Mouse (Mus musculus) intestine, embryonic 16.5 days (tissue): ENCODE measurements around the gene Eng. TPM values are rescaled to one million over a fixed set of nuclear protein-coding genes. Genes with fewer than 3 reads are reported as not detected.
A peak's percentile ranks its signal among the peaks of the same experiment; 100 is the strongest.

ENCODE experiments used
- ATAC-seq: fragments of 200-750 bp; cut with Nextera tagmentation; 2 replicates; pipeline ENCODE4 v1.8.0; 2017; ENCODE audit warnings: moderate TSS enrichment, moderate library complexity
- H3K27ac ChIP-seq: fragments of 300-500 bp; sonication (generic); 2 replicates; pipeline ENCODE4 v1.5.1; 2014; ENCODE audit warnings: mild to moderate bottlenecking, low read length
- H3K27me3 ChIP-seq: fragments of 300-500 bp; sonication (generic); replicated peaks from 2 replicates; pipeline ENCODE4 v1.6.1; 2014; ENCODE audit warnings: low read length, control low read depth, mixed read lengths; ENCODE audit not compliant: control insufficient read depth, insufficient read depth
- H3K36me3 ChIP-seq: fragments of 300-500 bp; sonication (generic); 2 replicates; pipeline ENCODE4 v1.6.1; 2014; ENCODE audit warnings: low read length, control low read depth; ENCODE audit not compliant: control insufficient read depth, insufficient read depth
- H3K4me1 ChIP-seq: fragments of 300-500 bp; sonication (generic); 2 replicates; pipeline ENCODE4 v1.6.1; 2014; ENCODE audit warnings: low read length, control low read depth, mixed read lengths; ENCODE audit not compliant: control insufficient read depth, insufficient read depth
- H3K4me2 ChIP-seq: fragments of 300-500 bp; sonication (generic); 2 replicates; pipeline ENCODE4 v1.6.1; 2014; ENCODE audit warnings: low read depth, low read length, control low read depth
- H3K4me3 ChIP-seq: fragments of 300-500 bp; sonication (generic); 2 replicates; pipeline ENCODE4 v1.5.1; 2014; ENCODE audit warnings: mild to moderate bottlenecking, low read length
- H3K9ac ChIP-seq: fragments of 300-500 bp; sonication (generic); 2 replicates; pipeline ENCODE4 v1.6.1; 2014; ENCODE audit warnings: low read depth, low read length
- H3K9me3 ChIP-seq: fragments of 300-500 bp; sonication (generic); 2 replicates; pipeline ENCODE4 v1.6.1; 2016; ENCODE audit warnings: low read length, control low read depth; ENCODE audit not compliant: control insufficient read depth
- WGBS: fragments of 180-500 bp; shearing (Covaris S2); extraction: QIAGEN DNeasy Blood & Tissue Kit; methylation state at CpG from one replicate; pipeline ENCODE4 v1.1.7; 2014; 5-methylcytosine and 5-hydroxymethylcytosine counted together
- polyA plus RNA-seq: library from polyadenylated mRNA; unstranded; fragments of >200 nt; fragmentation: Nextera tagmentation; extraction: Ambion mirVana; gene quantifications from 2 replicates; pipeline ENCODE4 v1.2.1, GENCODE M21; 2015

Eng gene
- polyA plus RNA-seq, 1 experiment from 2014 or later = 66.8 TPM

DNA sequence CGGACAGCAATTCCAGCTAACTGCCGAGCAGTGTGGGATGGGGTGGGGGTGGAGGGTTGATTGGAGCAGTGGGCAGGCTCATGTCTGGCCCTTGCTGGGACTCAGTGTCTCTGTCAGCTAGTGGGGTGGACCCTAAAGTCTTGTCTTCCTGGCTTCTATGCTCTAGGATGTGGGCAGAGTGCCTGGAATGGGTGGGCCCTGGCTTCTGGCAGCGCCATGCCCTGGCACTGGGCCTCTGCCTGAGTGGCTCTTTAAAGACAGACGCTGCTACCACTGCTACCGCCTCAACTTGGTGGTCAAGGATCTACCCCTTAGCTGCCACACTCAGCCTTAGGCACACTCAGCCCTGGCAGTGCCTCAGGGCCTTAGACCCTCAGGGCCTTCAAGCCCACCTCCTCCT lies 17.7 kb upstream of the Eng start:
- Histone ChIP-seq H3K9me3 (no peaks in the 10 kb centered on the region), H3K27ac (no peak overlapping the region), H3K36me3 (no peaks in the 10 kb centered on the region), H3K9ac (peak overlapping the region; percentile 38; the same call in 1 of the 2 replicates), H3K4me1 (peaks cover 42% of the 10 kb centered on the region), H3K4me3 (no peak overlapping the region), H3K27me3 (no peaks in the 10 kb centered on the region), H3K4me2 (no peak overlapping the region)
- ATAC-seq = no peak
- WGBS = 29% methylated on average over 5 of the region's 5 CpGs

GRCm38 (mm10) chr2:32629276-32629976 lies 17.0 kb upstream of the Eng start:
- Histone ChIP-seq H3K4me2 (no peak overlapping the region), H3K27ac (no peak overlapping the region), H3K9ac (no peak overlapping the region), H3K4me3 (no peak overlapping the region), H3K9me3 (no peaks in the 10 kb centered on the region), H3K36me3 (no peaks in the 10 kb centered on the region), H3K4me1 (peaks cover 43% of the 10 kb centered on the region), H3K27me3 (no peaks in the 10 kb centered on the region)
- WGBS = 52% methylated on average over 9 of the region's 9 CpGs
- no peak for ATAC-seq

DNA sequence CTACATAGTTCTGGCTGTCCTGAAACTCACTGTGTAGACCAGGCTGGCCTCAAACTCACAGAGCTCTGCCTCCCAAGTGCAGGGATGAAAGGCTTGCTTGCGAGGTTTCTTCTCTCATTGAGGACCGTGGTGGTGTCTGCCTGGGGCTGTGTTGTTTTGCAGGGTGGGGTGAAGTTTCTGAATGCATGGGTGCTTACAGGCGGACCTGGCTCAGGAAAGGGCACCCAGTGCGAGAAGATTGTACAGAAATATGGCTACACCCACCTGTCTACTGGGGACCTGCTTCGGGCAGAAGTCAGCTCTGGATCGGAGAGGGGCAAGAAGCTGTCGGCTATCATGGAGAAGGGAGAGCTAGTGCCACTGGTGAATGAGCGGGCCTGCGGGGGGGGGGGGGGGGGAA lies 16.4 kb upstream of the Eng start:
- no peak overlapping the region for H3K4me3 ChIP-seq
- 87% methylated on average over 8 of the region's 9 CpGs for WGBS
- no peaks in the 10 kb centered on the region for H3K9me3 ChIP-seq
- no peak overlapping the region for H3K27ac ChIP-seq
- H3K4me1 ChIP-seq = peaks cover 37% of the 10 kb centered on the region
- H3K36me3 ChIP-seq = no peaks in the 10 kb centered on the region
- no peaks in the 10 kb centered on the region for H3K27me3 ChIP-seq
- H3K4me2 ChIP-seq = no peak overlapping the region
- ATAC-seq = no peak
- H3K9ac ChIP-seq = no peak overlapping the region

GRCm38 (mm10) chr2:32631046-32631445 lies 15.3 kb upstream of the Eng start:
- Histone ChIP-seq H3K27ac (no peak overlapping the region), H3K4me1 (peaks cover 27% of the 10 kb centered on the region), H3K27me3 (no peaks in the 10 kb centered on the region), H3K4me2 (no peak overlapping the region), H3K36me3 (no peaks in the 10 kb centered on the region), H3K9me3 (no peaks in the 10 kb centered on the region), H3K4me3 (no peak overlapping the region), H3K9ac (no peak overlapping the region)
- WGBS = 90% methylated on average over 10 of the region's 10 CpGs
- no peak for ATAC-seq

GRCm38 (mm10) chr2:32631737-32632394 lies 14.5 kb upstream of the Eng start:
- H3K36me3 ChIP-seq = no peaks in the 10 kb centered on the region
- peaks cover 19% of the 10 kb centered on the region for H3K4me1 ChIP-seq
- no peaks in the 10 kb centered on the region for H3K27me3 ChIP-seq
- no peak overlapping the region for H3K9ac ChIP-seq
- H3K9me3 ChIP-seq = no peaks in the 10 kb centered on the region
- WGBS = 49% methylated on average over 7 of the region's 7 CpGs
- peak; percentile 55 for ATAC-seq
- H3K4me2 ChIP-seq = no peak overlapping the region
- H3K27ac ChIP-seq = no peak overlapping the region
- no peak overlapping the region for H3K4me3 ChIP-seq

- WGBS = 64% methylated on average over 5 of the region's 5 CpGs
- no peak overlapping the region for H3K4me2 ChIP-seq
- peaks cover 12% of the 10 kb centered on the region for H3K4me1 ChIP-seq
- no peak for ATAC-seq
- no peaks in the 10 kb centered on the region for H3K27me3 ChIP-seq
- no peak overlapping the region for H3K4me3 ChIP-seq
- H3K27ac ChIP-seq = no peak overlapping the region
- no peaks in the 10 kb centered on the region for H3K36me3 ChIP-seq
- no peak overlapping the region for H3K9ac ChIP-seq
- H3K9me3 ChIP-seq = no peaks in the 10 kb centered on the region
These were observed 12.7 kb upstream of the Eng start for GRCm38 (mm10) chr2:32633660-32634059.

DNA sequence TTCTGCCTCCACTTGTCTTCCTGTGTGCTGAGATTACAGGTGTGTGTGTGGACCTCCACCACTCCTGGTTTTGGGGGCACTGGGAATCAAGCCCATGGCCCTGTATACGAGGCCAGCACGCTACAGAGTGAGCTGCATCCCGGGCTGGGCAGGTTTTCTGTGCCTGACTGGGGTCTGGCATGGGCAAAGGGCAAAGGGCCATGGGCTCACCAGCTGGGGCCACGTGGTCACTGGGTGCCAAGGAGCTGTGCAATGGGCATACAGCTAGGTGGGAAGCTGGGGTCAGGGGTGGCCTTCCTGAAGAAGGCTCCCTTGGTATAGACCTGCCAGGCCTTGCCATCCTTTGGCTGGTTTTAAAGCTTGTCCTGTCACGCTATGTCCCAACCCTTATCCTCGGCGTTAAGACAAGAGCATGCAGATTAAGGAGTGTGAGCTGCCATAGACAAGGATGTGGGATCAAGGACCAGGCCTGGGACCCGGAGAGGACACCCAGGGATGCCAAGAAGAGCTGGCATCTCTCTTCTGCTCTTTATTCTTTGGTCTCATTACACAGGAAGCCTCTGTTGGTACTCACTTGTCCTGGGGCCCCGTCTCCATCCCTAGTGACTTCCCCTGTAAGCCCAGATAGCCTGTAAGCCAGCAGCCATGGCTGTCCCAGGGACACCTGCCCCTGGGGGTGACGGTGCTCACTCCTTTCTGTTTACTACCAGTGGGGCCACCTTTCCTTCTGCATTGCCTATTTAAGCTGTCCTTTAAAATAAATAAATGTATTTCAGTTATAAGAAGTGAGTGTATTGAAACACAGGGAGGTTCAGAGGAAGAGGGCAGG lies 11.9 kb upstream of the Eng start:
- Histone ChIP-seq H3K27me3 (no peaks in the 10 kb centered on the region), H3K4me1 (peaks cover 9% of the 10 kb centered on the region)
- WGBS = 85% methylated on average over 10 of the region's 10 CpGs

DNA sequence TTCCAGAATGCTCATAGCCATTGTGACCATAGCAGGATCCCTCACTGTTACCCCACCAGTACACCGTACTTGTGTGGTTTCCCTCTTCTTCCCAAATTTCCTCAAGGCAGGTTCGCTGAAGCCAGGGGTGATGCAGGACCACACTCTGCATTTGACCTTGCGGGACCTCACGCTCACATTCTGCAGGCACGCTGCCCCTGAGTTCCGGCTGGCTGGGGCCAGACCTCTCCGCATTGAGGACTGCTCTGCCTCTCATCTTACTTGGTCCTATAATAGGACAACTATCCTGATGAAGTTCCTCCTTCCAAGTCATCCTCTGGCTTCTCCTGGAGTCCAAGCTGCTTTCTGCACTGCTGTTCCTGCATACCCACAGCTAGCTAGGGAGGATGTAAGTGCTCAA lies 9.8 kb upstream of the Eng start:
- ATAC-seq = no peak
- Histone ChIP-seq H3K27ac (0 out of 2 replicates have a peak overlapping the region, but pooled peaks have one; percentile 9), H3K9me3 (no peaks in the 10 kb centered on the region), H3K36me3 (no peaks in the 10 kb centered on the region), H3K4me1 (peaks cover 9% of the 10 kb centered on the region), H3K4me3 (no peak overlapping the region), H3K4me2 (no peak overlapping the region), H3K27me3 (no peaks in the 10 kb centered on the region), H3K9ac (no peak overlapping the region)
- 78% methylated on average over 7 of the region's 7 CpGs for WGBS

More for the DNA sequence above, 11.9 kb upstream of the Eng start:
- Histone ChIP-seq H3K4me2 (no peak overlapping the region), H3K4me3 (no peak overlapping the region), H3K27ac (peak overlapping the region; percentile 24; the same call in 1 of the 2 replicates), H3K9me3 (no peaks in the 10 kb centered on the region), H3K9ac (0 out of 2 replicates have a peak overlapping the region, but pooled peaks have one; percentile 0), H3K36me3 (no peaks in the 10 kb centered on the region)
- ATAC-seq = no peak

DNA sequence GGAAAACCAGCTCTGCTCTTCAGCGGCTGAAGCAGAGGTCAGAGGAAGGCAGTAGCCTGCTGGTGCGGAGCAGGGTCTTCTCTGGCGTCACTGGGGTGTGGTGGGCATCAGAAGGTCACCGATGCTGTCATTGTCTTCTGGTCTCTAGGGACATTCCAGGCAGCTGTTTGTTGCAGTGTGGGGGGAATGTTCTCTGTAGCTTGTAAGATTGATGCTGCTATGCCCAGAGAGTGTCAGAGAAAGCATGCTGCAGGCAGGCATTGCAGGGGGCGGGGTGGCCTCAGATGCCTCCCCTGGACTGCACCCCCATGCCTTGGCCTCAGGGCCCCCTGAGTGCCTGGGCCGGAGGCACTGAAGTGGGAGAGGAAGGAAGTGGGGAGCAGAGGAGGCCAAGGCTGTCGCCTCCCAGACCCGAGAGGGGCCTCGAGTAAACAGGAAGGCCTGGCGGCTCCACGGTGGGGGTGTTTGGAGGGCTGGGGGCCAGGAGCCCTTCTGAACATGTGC lies 8.6 kb upstream of the Eng start:
- Histone ChIP-seq H3K36me3 (no peaks in the 10 kb centered on the region), H3K4me2 (no peak overlapping the region), H3K27me3 (no peaks in the 10 kb centered on the region), H3K4me1 (peaks cover 9% of the 10 kb centered on the region), H3K4me3 (no peak overlapping the region), H3K9ac (peak overlapping the region; percentile 44), H3K9me3 (no peaks in the 10 kb centered on the region), H3K27ac (peak overlapping the region; percentile 54)
- WGBS = 17% methylated on average over 11 of the region's 11 CpGs
- ATAC-seq = peak; percentile 81
